Mouse (Mus musculus) MEL (cell line): ENCODE measurements at regions not wholly inside any gene's neighbourhood (a gene's known extent, or its start where the extent isn't known, plus 50 kb on each side); places are given as distances from the start of the nearest gene placed in this dataset.

Experiments
- BHLHE40 ChIP-seq: IDR thresholded peaks from 2 replicates; pipeline ENCODE4 v1.6.1; 2012; ENCODE audit warnings: low read depth, mild to moderate bottlenecking, inconsistent platforms, low read length, improper control_type of control experiment, borderline replicate concordance
- CHD2 ChIP-seq: IDR thresholded peaks from 2 replicates; pipeline ENCODE4 v1.6.1; 2011; ENCODE audit warnings: low read length, improper control_type of control experiment
- CTCF ChIP-seq, 3 experiments: IDR thresholded peaks in 2 of 3; conservative IDR thresholded peaks in 1 of 3; 2 replicates each; pipeline ENCODE4 v1.5.1; 2011 to 2012; ENCODE audit warnings: low read length in 3 of 3, low read depth in 2 of 3, mild to moderate bottlenecking in 2 of 3, improper control_type of control experiment in 1 of 3, inconsistent platforms in 1 of 3, mixed read lengths in 1 of 3, moderate library complexity in 1 of 3; ENCODE audit not compliant: control insufficient read depth in 1 of 3, insufficient read depth in 1 of 3, poor library complexity in 1 of 3, severe bottlenecking in 1 of 3
- MAFK ChIP-seq: IDR thresholded peaks from 2 replicates; pipeline ENCODE4 v1.6.1; 2011; ENCODE audit warnings: low read depth, mild to moderate bottlenecking, low read length, improper control_type of control experiment, borderline replicate concordance
- MAX ChIP-seq: IDR thresholded peaks from 2 replicates; pipeline ENCODE4 v1.6.1; 2011; ENCODE audit warnings: low read length, improper control_type of control experiment
- MAZ ChIP-seq: IDR thresholded peaks from 2 replicates; pipeline ENCODE4 v1.6.1; 2012; ENCODE audit warnings: low read depth, mild to moderate bottlenecking, inconsistent platforms, low read length, improper control_type of control experiment
- MYC ChIP-seq: IDR thresholded peaks from 2 replicates; pipeline ENCODE4 v1.6.1; 2011; ENCODE audit warnings: low read depth, mild to moderate bottlenecking, low read length, improper control_type of control experiment, moderate library complexity
- NRF1 ChIP-seq: IDR thresholded peaks from 2 replicates; pipeline ENCODE4 v1.6.1; 2014; ENCODE audit warnings: low read depth, mild to moderate bottlenecking, inconsistent platforms, low read length, improper control_type of control experiment, moderate library complexity; ENCODE audit not compliant: poor library complexity, insufficient read depth, severe bottlenecking
- POLR2A ChIP-seq, 2 experiments: IDR thresholded peaks; 2 replicates each; pipeline ENCODE4 v1.6.1; 2011 to 2012; ENCODE audit warnings: low read length in 2 of 2, mild to moderate bottlenecking in 2 of 2, control low read depth in 1 of 2, improper control_type of control experiment in 1 of 2, low read depth in 1 of 2, moderate library complexity in 1 of 2; ENCODE audit not compliant: control insufficient read depth in 1 of 2, insufficient read depth in 1 of 2, poor library complexity in 1 of 2
- TCF12 ChIP-seq: IDR thresholded peaks from 2 replicates; pipeline ENCODE4 v1.6.1; 2014; ENCODE audit warnings: low read depth, mild to moderate bottlenecking, inconsistent platforms, low read length, improper control_type of control experiment, moderate library complexity
- UBTF ChIP-seq: IDR thresholded peaks from 2 replicates; pipeline ENCODE4 v1.6.1; 2012; ENCODE audit warnings: low read depth, mild to moderate bottlenecking, inconsistent platforms, low read length, improper control_type of control experiment, moderate library complexity, borderline replicate concordance; ENCODE audit not compliant: insufficient read depth
- ZKSCAN1 ChIP-seq: IDR thresholded peaks from 2 replicates; pipeline ENCODE4 v1.6.1; 2012; ENCODE audit warnings: low read depth, mild to moderate bottlenecking, inconsistent platforms, low read length, improper control_type of control experiment, moderate library complexity

GRCm38 (mm10) chr1:12466255-12466654, 1052.3 kb downstream of the A830018L16Rik start:
- TF ChIP-seq POLR2A (IDR thresholded peaks at IDR 0.05; ENCODE audit: control insufficient read depth in 1 of 2, insufficient read depth in 1 of 2, low read depth in 1 of 2, low read length in 2 of 2, poor library complexity in 1 of 2) (no peak), CTCF (IDR thresholded peaks at IDR 0.05 in 2 of 3, conservative IDR thresholded peaks at IDR 0.05 in 1 of 3; ENCODE audit: control insufficient read depth in 1 of 3, insufficient read depth in 1 of 3, low read depth in 2 of 3, low read length in 3 of 3, poor library complexity in 1 of 3, severe bottlenecking in 1 of 3) (no peak), TCF12 (no peak), NRF1 (no peak), MAX (no peak), ZKSCAN1 (no peak), MAZ (no peak), BHLHE40 (no peak), UBTF (no peak), MYC (no peak), MAFK (no peak), CHD2 (no peak)
